Mouse (Mus musculus): Measurements from ENCODE around the gene 1190002N15Rik. TPM values are rescaled to one million over a fixed set of nuclear protein-coding genes. Genes with fewer than 3 reads are reported as not detected.

1190002N15Rik gene
- total RNA-seq, 1 experiment = 24.9 TPM

GRCm38 (mm10) chr9:94473898-94474297 lies 64.0 kb downstream of the 1190002N15Rik start:
- H3K9ac ChIP-seq (ENCODE audit: insufficient read depth, low read depth, low read length, poor library complexity, severe bottlenecking) = no peak overlapping the region
- DNase-seq (ENCODE audit: low read depth, low spot score) = no peak
- TF ChIP-seq HCFC1 (IDR thresholded peaks at IDR 0.05; ENCODE audit: borderline replicate concordance, insufficient read depth, low read length) (no peak), MAFK (IDR thresholded peaks at IDR 0.05; ENCODE audit: insufficient read depth, low read depth, low read length) (no peak), ZC3H11A (IDR thresholded peaks at IDR 0.05; ENCODE audit: borderline replicate concordance, low read depth, low read length) (no peak), ZNF384 (IDR thresholded peaks at IDR 0.05; ENCODE audit: low read depth, low read length) (no peak), CHD2 (IDR thresholded peaks at IDR 0.05; ENCODE audit: low read depth, low read length) (no peak)
- no peaks in the 10 kb centered on the region for H3K36me3 ChIP-seq (ENCODE audit: control insufficient read depth, insufficient read depth, low read length, poor library complexity, severe bottlenecking)
- H3K9me3 ChIP-seq (ENCODE audit: control insufficient read depth, insufficient read depth, low read depth, low read length) = no peaks in the 10 kb centered on the region
- no peak overlapping the region for H3K4me3 ChIP-seq (ENCODE audit: insufficient read depth in 1 of 2, low read depth in 1 of 2, low read length in 2 of 2, poor library complexity in 1 of 2, severe bottlenecking in 1 of 2)
- no peak overlapping the region for H3K27ac ChIP-seq (ENCODE audit: insufficient read depth, low read depth, low read length, poor library complexity, severe bottlenecking)
- no peaks in the 10 kb centered on the region for H3K4me1 ChIP-seq (ENCODE audit: control insufficient read depth in 2 of 2, insufficient read depth in 2 of 2, low read length in 2 of 2, poor library complexity in 1 of 2)
- in situ Hi-C loops (cut with MboI; ENCODE audit: low sequenced_read_pairs in 2 of 2, unreplicated experiment in 2 of 2) = no loop called here

- Histone ChIP-seq H3K9me3 (ENCODE audit: control insufficient read depth, insufficient read depth, low read depth, low read length) (no peaks in the 10 kb centered on the region), H3K27ac (ENCODE audit: insufficient read depth, low read depth, low read length, poor library complexity, severe bottlenecking) (no peak overlapping the region), H3K9ac (ENCODE audit: insufficient read depth, low read depth, low read length, poor library complexity, severe bottlenecking) (no peak overlapping the region), H3K4me3 (ENCODE audit: insufficient read depth in 1 of 2, low read depth in 1 of 2, low read length in 2 of 2, poor library complexity in 1 of 2, severe bottlenecking in 1 of 2) (no peak overlapping the region), H3K36me3 (ENCODE audit: control insufficient read depth, insufficient read depth, low read length, poor library complexity, severe bottlenecking) (no peaks in the 10 kb centered on the region), H3K4me1 (ENCODE audit: control insufficient read depth in 2 of 2, insufficient read depth in 2 of 2, low read length in 2 of 2, poor library complexity in 1 of 2) (no peaks in the 10 kb centered on the region)
- in situ Hi-C loops (cut with MboI; ENCODE audit: low sequenced_read_pairs in 2 of 2, unreplicated experiment in 2 of 2) = no loop called here
- TF ChIP-seq CHD2 (IDR thresholded peaks at IDR 0.05; ENCODE audit: low read depth, low read length) = no peak
- TF ChIP-seq HCFC1 (IDR thresholded peaks at IDR 0.05; ENCODE audit: borderline replicate concordance, insufficient read depth, low read length) = no peak
- TF ChIP-seq MAFK (IDR thresholded peaks at IDR 0.05; ENCODE audit: insufficient read depth, low read depth, low read length) = no peak
- TF ChIP-seq ZNF384 (IDR thresholded peaks at IDR 0.05; ENCODE audit: low read depth, low read length) = no peak
- TF ChIP-seq ZC3H11A (IDR thresholded peaks at IDR 0.05; ENCODE audit: borderline replicate concordance, low read depth, low read length) = no peak
- no peak for DNase-seq (ENCODE audit: low read depth, low spot score)
Observed at GRCm38 (mm10) chr9:94472963-94473582, 64.8 kb downstream of the 1190002N15Rik start.

GRCm38 (mm10) chr9:94471485-94471884 lies 66.4 kb downstream of the 1190002N15Rik start:
- no peak overlapping the region for H3K9ac ChIP-seq (ENCODE audit: insufficient read depth, low read depth, low read length, poor library complexity, severe bottlenecking)
- in situ Hi-C loops (cut with MboI; ENCODE audit: low sequenced_read_pairs in 2 of 2, unreplicated experiment in 2 of 2) = no loop called here
- H3K27ac ChIP-seq (ENCODE audit: insufficient read depth, low read depth, low read length, poor library complexity, severe bottlenecking) = no peak overlapping the region
- DNase-seq (ENCODE audit: low read depth, low spot score) = no peak
- no peak overlapping the region for H3K4me3 ChIP-seq (ENCODE audit: insufficient read depth in 1 of 2, low read depth in 1 of 2, low read length in 2 of 2, poor library complexity in 1 of 2, severe bottlenecking in 1 of 2)
- H3K9me3 ChIP-seq (ENCODE audit: control insufficient read depth, insufficient read depth, low read depth, low read length) = no peaks in the 10 kb centered on the region
- no peaks in the 10 kb centered on the region for H3K36me3 ChIP-seq (ENCODE audit: control insufficient read depth, insufficient read depth, low read length, poor library complexity, severe bottlenecking)
- H3K4me1 ChIP-seq (ENCODE audit: control insufficient read depth in 2 of 2, insufficient read depth in 2 of 2, low read length in 2 of 2, poor library complexity in 1 of 2) = no peaks in the 10 kb centered on the region
- no peak for TF ChIP-seq MAFK (IDR thresholded peaks at IDR 0.05; ENCODE audit: insufficient read depth, low read depth, low read length)
- no peak for TF ChIP-seq CHD2 (IDR thresholded peaks at IDR 0.05; ENCODE audit: low read depth, low read length)
- no peak for TF ChIP-seq ZNF384 (IDR thresholded peaks at IDR 0.05; ENCODE audit: low read depth, low read length)
- TF ChIP-seq HCFC1 (IDR thresholded peaks at IDR 0.05; ENCODE audit: borderline replicate concordance, insufficient read depth, low read length) = no peak
- no peak for TF ChIP-seq ZC3H11A (IDR thresholded peaks at IDR 0.05; ENCODE audit: borderline replicate concordance, low read depth, low read length)

Other genes with a start within 250 kb of the 1190002N15Rik start
- 0.13 and 0.16 TPM in 2 replicates for gene Slc9a9, start 131.8 kb upstream of the 1190002N15Rik start, total RNA-seq (2012; rRNA removed)

Data from ES-E14 (cell line).